Mouse (Mus musculus) midbrain, embryonic 16.5 days (tissue): ENCODE measurements around the gene Rmi1. TPM values are rescaled to one million over a fixed set of nuclear protein-coding genes. Genes with fewer than 3 reads are reported as not detected.

Experiments used
- microRNA counts: library from miRNA; unstranded; fragments of <30 nt; microRNA quantifications from one replicate; lab custom pipeline; 2016
- microRNA-seq: library from miRNA; unstranded; fragments of <30 nt; microRNA quantifications from one replicate; pipeline ENCODE4, GENCODE M21; 2017
- polyA plus RNA-seq: library from polyadenylated mRNA; unstranded; fragments of >200 nt; fragmentation: Nextera tagmentation; extraction: Ambion mirVana; gene quantifications from 2 replicates; pipeline ENCODE4 v1.2.1, GENCODE M21; 2015

Rmi1 gene
- polyA plus RNA-seq, 1 experiment from 2014 or later: 21.3 TPM

MicroRNAs encoded within 50 kb of the gene (microRNA counts, 519-probe panel; counts per million panel counts)
- microRNA mmu-miR-7a (lab: Ali Mortazavi, UCI): 3,406 counts per million, percentile 94 among the panel's probes with 10 or more counts

Small RNA genes within 50 kb of the gene (microRNA-seq; reads per million reads assigned to microRNA genes)
- gene Mir7-1: 915 reads per million, percentile 78 among the genes with 10 or more reads in this experiment

Other genes with a start within 250 kb of the Rmi1 start
- 54.3 and 60.7 TPM in 2 replicates for gene Idnk, start 244.6 kb upstream of the Rmi1 start, polyA plus RNA-seq
- gene Ubqln1, start 186.6 kb upstream of the Rmi1 start, polyA plus RNA-seq: 132 and 133 TPM in 2 replicates
- gene Gkap1, start 126.5 kb upstream of the Rmi1 start, polyA plus RNA-seq: 20.4 and 22.7 TPM in 2 replicates
- gene Kif27, start 43.1 kb upstream of the Rmi1 start, polyA plus RNA-seq: 1.9 and 2.0 TPM in 2 replicates
- 19.2 and 19.9 TPM in 2 replicates for gene 2210016F16Rik, start 17.0 kb upstream of the Rmi1 start, polyA plus RNA-seq
- gene Hnrnpk, start 1.1 kb downstream of the Rmi1 start, polyA plus RNA-seq: 1,323 and 1,478 TPM in 2 replicates
- gene Slc28a3, start 208.6 kb downstream of the Rmi1 start, polyA plus RNA-seq: not detected in 2 replicates